Mouse (Mus musculus) induced T-regulatory cell, adult 2 months (primary cell): Measurements from ENCODE around the gene Klhl36.
"Not testable (repeated sequence)": the region's sequence is repeated elsewhere in the genome, so short reads cannot be mapped to it uniquely, and the experiment has no call there.

Source experiments
- DNase-seq: peaks from one replicate; pipeline ENCODE4 v3.0.0-alpha.2; 2012; ENCODE audit warnings: low read depth

Gene Klhl36

GRCm38 (mm10) chr8:119835270-119835669 lies 26.8 kb upstream of the Klhl36 start:
- peak; percentile 40 for DNase-seq

GRCm38 (mm10) chr8:119836831-119837230 lies 25.2 kb upstream of the Klhl36 start:
- peak; percentile 29 for DNase-seq

- peak; percentile 74 for DNase-seq
These were observed 24.5 kb upstream of the Klhl36 start for GRCm38 (mm10) chr8:119837553-119838071.

GRCm38 (mm10) chr8:119838100-119838982 lies 23.7 kb upstream of the Klhl36 start:
- DNase-seq = peak; percentile 81

- DNase-seq = no peak
These were observed 23.1 kb upstream of the Klhl36 start for GRCm38 (mm10) chr8:119838983-119839340.

- DNase-seq = peak; percentile 54
These were observed 22.5 kb upstream of the Klhl36 start for GRCm38 (mm10) chr8:119839419-119840021.

GRCm38 (mm10) chr8:119840275-119840808 lies 21.7 kb upstream of the Klhl36 start, which contains the start of gene Cotl1:
TSS of gene Cotl1 (minus strand) at chr8:119840544.
- peak; percentile 99 for DNase-seq

- peak; percentile 42 for DNase-seq
These were observed 21.1 kb upstream of the Klhl36 start for GRCm38 (mm10) chr8:119840905-119841411.

GRCm38 (mm10) chr8:119843444-119843843 lies 18.6 kb upstream of the Klhl36 start:
- peak; percentile 95 for DNase-seq

- no peak for DNase-seq
These were observed 17.5 kb upstream of the Klhl36 start for GRCm38 (mm10) chr8:119844577-119844976.

GRCm38 (mm10) chr8:119845741-119846140 lies 16.3 kb upstream of the Klhl36 start:
- not testable (repeated sequence) for DNase-seq

GRCm38 (mm10) chr8:119847232-119847922 lies 14.7 kb upstream of the Klhl36 start:
- no peak for DNase-seq

GRCm38 (mm10) chr8:119853521-119853920 lies 8.5 kb upstream of the Klhl36 start:
- DNase-seq = no peak

- DNase-seq = no peak
These were observed 8.0 kb upstream of the Klhl36 start for GRCm38 (mm10) chr8:119854035-119854434.

- no peak for DNase-seq
These were observed 6.4 kb upstream of the Klhl36 start for GRCm38 (mm10) chr8:119855656-119856055.

GRCm38 (mm10) chr8:119857767-119858166 lies 4.3 kb upstream of the Klhl36 start:
- DNase-seq = no peak

GRCm38 (mm10) chr8:119862390-119862734 lies 296 bp downstream of the Klhl36 start:
- DNase-seq = no peak

GRCm38 (mm10) chr8:119862749-119863148 lies 683 bp downstream of the Klhl36 start:
- no peak for DNase-seq

GRCm38 (mm10) chr8:119869616-119870015 lies 7.5 kb downstream of the Klhl36 start:
- DNase-seq = no peak

- DNase-seq = no peak
These were observed 11.1 kb downstream of the Klhl36 start for GRCm38 (mm10) chr8:119873181-119873580.

GRCm38 (mm10) chr8:119881301-119881700 lies 19.2 kb downstream of the Klhl36 start:
- DNase-seq = no peak

- DNase-seq = no peak
These were observed 19.9 kb downstream of the Klhl36 start for GRCm38 (mm10) chr8:119881917-119882316.
